Mouse (Mus musculus) midbrain, embryonic 11.5 days (tissue): ENCODE results near the gene Slc12a7. TPM values are rescaled to one million over a fixed set of nuclear protein-coding genes. Genes with fewer than 3 reads are reported as not detected.

Experiments used
- ATAC-seq: fragments of 200-750 bp; cut with Nextera tagmentation; 2 replicates; pipeline ENCODE4 v1.8.0; 2017; ENCODE audit warnings: moderate TSS enrichment, moderate library complexity; ENCODE audit not compliant: low FRiP score
- DNase-seq: peaks from one replicate; pipeline ENCODE4 v3.0.0; 2015; ENCODE audit warnings: low spot score; ENCODE audit errors: missing footprints
- H3K27ac ChIP-seq: fragments of 300-500 bp; sonication (generic); 2 replicates; pipeline ENCODE4 v1.5.1; 2014; ENCODE audit warnings: low read depth, low read length
- H3K27me3 ChIP-seq: fragments of 300-500 bp; sonication (generic); 2 replicates; pipeline ENCODE4 v1.6.1; 2014; ENCODE audit warnings: mild to moderate bottlenecking, low read length, moderate library complexity, mixed read lengths; ENCODE audit not compliant: control insufficient read depth, insufficient read depth
- H3K36me3 ChIP-seq: fragments of 300-500 bp; sonication (generic); 2 replicates; pipeline ENCODE4 v1.6.1; 2014; ENCODE audit warnings: mild to moderate bottlenecking, low read length, moderate library complexity, mixed read lengths; ENCODE audit not compliant: control insufficient read depth, insufficient read depth
- H3K4me1 ChIP-seq: fragments of 300-500 bp; sonication (generic); 2 replicates; pipeline ENCODE4 v1.6.1; 2014; ENCODE audit warnings: low read length; ENCODE audit not compliant: control insufficient read depth, insufficient read depth
- H3K4me2 ChIP-seq: fragments of 300-500 bp; sonication (generic); 2 replicates; pipeline ENCODE4 v1.6.1; 2014; ENCODE audit warnings: mild to moderate bottlenecking, moderate library complexity
- H3K4me3 ChIP-seq: fragments of 300-500 bp; sonication (generic); 2 replicates; pipeline ENCODE4 v1.5.1; 2014; ENCODE audit warnings: low read depth, low read length
- H3K9ac ChIP-seq: fragments of 300-500 bp; sonication (generic); 2 replicates; pipeline ENCODE4 v1.6.1; 2014; ENCODE audit warnings: low read length
- H3K9me3 ChIP-seq: fragments of 300-500 bp; sonication (generic); 2 replicates; pipeline ENCODE4 v1.6.1; 2016; ENCODE audit warnings: low read length; ENCODE audit not compliant: control insufficient read depth
- WGBS: fragments of 180-500 bp; shearing (Covaris S2); extraction: QIAGEN DNeasy Blood & Tissue Kit; methylation state at CpG from one replicate; pipeline ENCODE4 v1.1.7; 2014; 5-methylcytosine and 5-hydroxymethylcytosine counted together
- polyA plus RNA-seq: library from polyadenylated mRNA; unstranded; fragments of >200 nt; fragmentation: Nextera tagmentation; extraction: Ambion mirVana; gene quantifications from 2 replicates; pipeline ENCODE4 v1.2.1, GENCODE M21; 2014

Slc12a7 gene
- polyA plus RNA-seq, 1 experiment from 2014 or later = 38.2 TPM

- no peaks in the 10 kb centered on the region for H3K9me3 ChIP-seq
- H3K27me3 ChIP-seq = peaks cover 19% of the 10 kb centered on the region
- ATAC-seq (peak; percentile 84; the same call in 1 of the 2 replicates), DNase-seq (peak; percentile 95)
- WGBS = under 1% methylated on average over 59 of the region's 65 CpGs
- no peaks in the 10 kb centered on the region for H3K36me3 ChIP-seq
- H3K9ac ChIP-seq = peak overlapping the region; percentile 66
- H3K4me2 ChIP-seq = peak overlapping the region; percentile 89
- H3K4me1 ChIP-seq = no peaks in the 10 kb centered on the region
- no peak overlapping the region for H3K27ac ChIP-seq
- H3K4me3 ChIP-seq = peak overlapping the region; percentile 59
These were observed 113.9 kb downstream of the Slc12a7 start for GRCm38 (mm10) chr13:73846589-73847464.

DNA sequence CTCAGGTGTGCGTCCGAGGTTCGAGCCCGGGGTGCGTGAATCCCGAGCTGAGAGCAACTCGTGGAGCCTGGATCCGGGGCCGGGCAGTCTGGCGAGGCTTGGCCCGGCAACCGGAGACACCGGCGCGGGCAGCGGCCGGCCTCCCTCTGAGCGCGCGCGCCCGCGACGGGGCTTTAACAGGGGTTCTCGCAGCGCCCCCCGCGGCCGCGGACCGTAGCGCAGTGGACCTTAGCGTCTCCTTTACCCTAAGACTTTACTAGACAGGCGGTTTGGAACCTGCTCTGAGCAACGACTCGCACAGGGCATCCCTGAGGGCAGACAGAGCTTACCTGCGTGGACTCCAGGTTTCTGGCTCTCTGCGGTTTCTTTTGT is 114.6 kb downstream of the Slc12a7 start, which contains the start of gene Nkd2:
Gene Nkd2, minus strand, starts transcription at position 167 of the 372 bp plus-strand sequence.
- no peak within 1 kb of the TSS for H3K27ac ChIP-seq
- peak; percentile 100 for DNase-seq

More for the DNA sequence above, 114.6 kb downstream of the Slc12a7 start, which contains the start of gene Nkd2:
- Histone ChIP-seq H3K36me3 (no peaks in the 10 kb centered on the region), H3K4me2 (peak within 1 kb of the TSS; percentile 89), H3K9me3 (no peaks in the 10 kb centered on the region), H3K9ac (peak within 1 kb of the TSS; percentile 66), H3K27me3 (peaks cover 19% of the 10 kb centered on the region), H3K4me1 (no peaks in the 10 kb centered on the region), H3K4me3 (peak within 1 kb of the TSS; percentile 59)
- ATAC-seq = peak; percentile 87
- WGBS = under 1% methylated on average over 33 of the region's 38 CpGs

Other genes with a start within 250 kb of the Slc12a7 start
- gene Slc6a3, start 196.3 kb upstream of the Slc12a7 start, polyA plus RNA-seq = 0.11 and 0.30 TPM in 2 replicates
- gene Clptm1l, start 129.1 kb upstream of the Slc12a7 start, polyA plus RNA-seq = 106 and 118 TPM in 2 replicates
- 2.1 and 2.5 TPM in 2 replicates for gene Tert, start 106.2 kb upstream of the Slc12a7 start, polyA plus RNA-seq
- gene Slc6a18, start 55.1 kb upstream of the Slc12a7 start, polyA plus RNA-seq = not detected in 2 replicates
- gene Slc6a19, start 28.2 kb upstream of the Slc12a7 start, polyA plus RNA-seq = 0.14 and 0.17 TPM in 2 replicates
- gene Nkd2, start 114.5 kb downstream of the Slc12a7 start, polyA plus RNA-seq = 8.4 and 9.8 TPM in 2 replicates
- 53.4 and 57.1 TPM in 2 replicates for gene Trip13, start 204.7 kb downstream of the Slc12a7 start, polyA plus RNA-seq
- gene Brd9, start 204.7 kb downstream of the Slc12a7 start, polyA plus RNA-seq = 76.7 and 84.8 TPM in 2 replicates
- not detected in 2 replicates for gene Zdhhc11, start 230.8 kb downstream of the Slc12a7 start, polyA plus RNA-seq